Comparison of ENCODE assay signal across 9 mouse cellular contexts in genomic region chr11:44330851-44331773, GRCm38 (mm10).
DNase-seq lines count a peak whose midpoint lies in the region; ATAC-seq and TF ChIP-seq lines count a peak whose summit lies in the region.
"Had no signal": no experiment of that assay in that cellular context is flagged by ENCODE, and none has a peak within 500 bp of the region (broad histone marks: within the 10 kb centered on the region; RNA-seq: fewer than 3 reads in every experiment).

No protein-coding gene starts in this region.

- no peak overlapping the region for H3K4me3 ChIP-seq in spleen, adult 2 months (ENCODE audit: extremely low read depth, insufficient read depth, insufficient read length)
- no peak overlapping the region for H3K4me3 ChIP-seq in forebrain, postnatal 0 days (ENCODE audit: low read depth, low read length)
- H3K4me3 ChIP-seq in intestine, embryonic 16.5 days (ENCODE audit: low read length) = no peak overlapping the region
- H3K4me3 ChIP-seq in midbrain, postnatal 0 days (ENCODE audit: low read depth, low read length) = no peak overlapping the region
- H3K4me3 ChIP-seq: embryonic facial prominence, embryonic 15.5 days had no signal

- 39% methylated on average over 15 of the region's 15 CpGs for WGBS in spleen, adult 2 months
- 39% methylated on average over 15 of the region's 15 CpGs for WGBS in forebrain, postnatal 0 days
- 40% methylated on average over 15 of the region's 15 CpGs for WGBS in intestine, embryonic 16.5 days
- WGBS in midbrain, postnatal 0 days = 36% methylated on average over 15 of the region's 15 CpGs

- no peaks in the 10 kb centered on the region for H3K27me3 ChIP-seq in spleen, adult 2 months (ENCODE audit: control insufficient read depth, insufficient read depth, low read length)
- no peaks in the 10 kb centered on the region; the same call in 1 of the 2 replicates for H3K27me3 ChIP-seq in forebrain, postnatal 0 days (ENCODE audit: insufficient read depth, low read length)
- peaks cover 6% of the 10 kb centered on the region; the same call in 1 of the 2 replicates for H3K27me3 ChIP-seq in intestine, embryonic 16.5 days (replicated peaks; ENCODE audit: control insufficient read depth, insufficient read depth, low read length)
- H3K27me3 ChIP-seq in midbrain, postnatal 0 days (ENCODE audit: insufficient read depth, low read length) = no peaks in the 10 kb centered on the region
- H3K27me3 ChIP-seq: embryonic facial prominence, embryonic 15.5 days had no signal

- ATAC-seq in forebrain, postnatal 0 days = peak; percentile 90
- ATAC-seq in intestine, embryonic 16.5 days = 0 out of 2 replicates have a peak, but pooled peaks have one; percentile 38
- ATAC-seq in midbrain, postnatal 0 days (ENCODE audit: low FRiP score) = peak; percentile 78; the same call in 1 of the 2 replicates

- peak overlapping the region; percentile 39 for H3K4me2 ChIP-seq in forebrain, postnatal 0 days (ENCODE audit: low read depth)
- no peak overlapping the region for H3K4me2 ChIP-seq in intestine, embryonic 16.5 days (ENCODE audit: low read depth, low read length)
- H3K4me2 ChIP-seq in midbrain, postnatal 0 days (ENCODE audit: low read depth, low read length, poor library complexity, severe bottlenecking) = peak overlapping the region; percentile 28
- H3K4me2 ChIP-seq: embryonic facial prominence, embryonic 15.5 days had no signal

- no peak for TF ChIP-seq POLR2A in spleen, adult 2 months (IDR thresholded peaks at IDR 0.05; ENCODE audit: low read depth, low read length)

- no peak overlapping the region for H3K27ac ChIP-seq in spleen, adult 2 months (ENCODE audit: insufficient read depth, low read length)
- no peak overlapping the region for H3K27ac ChIP-seq in forebrain, postnatal 0 days (ENCODE audit: low read depth, low read length)
- H3K27ac ChIP-seq in intestine, embryonic 16.5 days (ENCODE audit: low read length) = no peak overlapping the region
- H3K27ac ChIP-seq in midbrain, postnatal 0 days (ENCODE audit: low read depth, low read length) = no peak overlapping the region
- H3K27ac ChIP-seq: embryonic facial prominence, embryonic 15.5 days had no signal

- H3K36me3 ChIP-seq in spleen, adult 2 months (ENCODE audit: control insufficient read depth, insufficient read depth, low read length) = no peaks in the 10 kb centered on the region
- H3K36me3 ChIP-seq in forebrain, postnatal 0 days (ENCODE audit: insufficient read depth) = no peaks in the 10 kb centered on the region
- H3K36me3 ChIP-seq in intestine, embryonic 16.5 days (ENCODE audit: control insufficient read depth, insufficient read depth, low read length) = no peaks in the 10 kb centered on the region
- H3K36me3 ChIP-seq in midbrain, postnatal 0 days (ENCODE audit: insufficient read depth, low read length) = no peaks in the 10 kb centered on the region
- H3K36me3 ChIP-seq: embryonic facial prominence, embryonic 15.5 days had no signal

- no peaks in the 10 kb centered on the region for H3K9me3 ChIP-seq in forebrain, postnatal 0 days (ENCODE audit: low read length)
- no peaks in the 10 kb centered on the region for H3K9me3 ChIP-seq in intestine, embryonic 16.5 days (ENCODE audit: control insufficient read depth, low read length)
- no peaks in the 10 kb centered on the region for H3K9me3 ChIP-seq in midbrain, postnatal 0 days (ENCODE audit: low read length)
- H3K9me3 ChIP-seq: embryonic facial prominence, embryonic 15.5 days had no signal

- intact Hi-C loops in left cerebral cortex, postnatal 14 days (cut with DNase I) = loop anchor here (1.0 to 10.0 kb wide), 4 partner anchors 124 to 564 kb away; no protein-coding TSS in a partner anchor

- no peaks in the 10 kb centered on the region for H3K4me1 ChIP-seq in spleen, adult 2 months (ENCODE audit: control insufficient read depth, insufficient read depth, insufficient read length)
- no peaks in the 10 kb centered on the region for H3K4me1 ChIP-seq in forebrain, postnatal 0 days (ENCODE audit: insufficient read depth)
- H3K4me1 ChIP-seq in intestine, embryonic 16.5 days (ENCODE audit: control insufficient read depth, insufficient read depth, low read length) = no peaks in the 10 kb centered on the region
- no peaks in the 10 kb centered on the region for H3K4me1 ChIP-seq in midbrain, postnatal 0 days (ENCODE audit: insufficient read depth, low read length)
- H3K4me1 ChIP-seq: embryonic facial prominence, embryonic 15.5 days had no signal

- DNase-seq in spleen, adult 2 months (ENCODE audit: low read depth in 1 of 2, low spot score in 2 of 2) = peak; percentile 38 to 43
- DNase-seq in spleen, adult 12 weeks (ENCODE audit: low spot score) = no peak
- peak; percentile 6 for DNase-seq in cerebellum, adult 11-12 months
- DNase-seq in forebrain, postnatal 0 days = peak; percentile 92
- peak; percentile 83 to 87 for DNase-seq in left cerebral cortex, postnatal 14 days (ENCODE audit: low spot score in 2 of 2)
- DNase-seq in midbrain, postnatal 0 days (ENCODE audit: low spot score) = peak; percentile 90
- DNase-seq in testis, postnatal 10 days (ENCODE audit: low spot score) = peak; percentile 75

- TF ChIP-seq CTCF in spleen, adult 2 months (IDR thresholded peaks at IDR 0.05; ENCODE audit: extremely low read depth, insufficient read depth, insufficient read length, insufficient replicate concordance) = peak; percentile 45; the same call in 1 of the 2 replicates
- TF ChIP-seq CTCF in forebrain, postnatal 0 days (IDR thresholded peaks at IDR 0.05; ENCODE audit: low read depth) = peak; percentile 83
- TF ChIP-seq CTCF in midbrain, postnatal 0 days (IDR thresholded peaks at IDR 0.05) = peak; percentile 85

- H3K9ac ChIP-seq in forebrain, postnatal 0 days = no peak overlapping the region
- no peak overlapping the region for H3K9ac ChIP-seq in intestine, embryonic 16.5 days (ENCODE audit: low read depth, low read length)
- no peak overlapping the region for H3K9ac ChIP-seq in midbrain, postnatal 0 days (replicated peaks; ENCODE audit: low read length, poor library complexity, severe bottlenecking)
- H3K9ac ChIP-seq: embryonic facial prominence, embryonic 15.5 days had no signal

Comparison
In these comparisons a context has a peak if more than half of its experiments do, and no peak if none do; other contexts are left out.
1. ATAC-seq: peak in every context shown above with its lines; median percentile 90 in forebrain, postnatal 0 days; 78 in midbrain, postnatal 0 days; 38 in intestine, embryonic 16.5 days.